Mouse (Mus musculus) heart, adult 8-10 months (tissue): ENCODE measurements at regions not wholly inside any gene's neighbourhood (a gene's known extent, or its start where the extent isn't known, plus 50 kb on each side); places are given as distances from the start of the nearest gene placed in this dataset.
"Not testable (repeated sequence)": the region's sequence is repeated elsewhere in the genome, so short reads cannot be mapped to it uniquely, and the experiment has no call there.

Experiments
- DNase-seq: peaks from one replicate; pipeline ENCODE4 v3.0.0; 2022; ENCODE audit warnings: low spot score

DNA sequence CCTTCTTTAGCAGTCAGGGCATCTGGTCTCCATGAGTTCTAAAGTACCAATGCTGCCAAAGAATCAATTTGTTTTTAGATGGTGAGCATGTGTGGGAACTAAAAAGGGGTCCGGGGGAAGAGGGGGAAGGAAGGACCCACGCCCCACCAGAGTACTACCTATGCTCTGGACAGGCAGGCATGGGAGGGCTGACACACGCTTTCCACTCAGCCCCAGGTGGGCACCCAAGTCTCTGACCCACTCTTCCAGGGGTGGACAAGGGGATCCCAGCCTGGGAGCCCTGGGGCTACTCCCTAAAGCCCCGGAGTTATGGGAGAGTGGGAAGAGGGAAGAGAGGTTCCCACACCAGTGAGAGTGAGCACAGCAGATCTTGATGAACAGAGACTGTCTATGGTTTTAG, 1446.9 kb downstream of the Zfp704 start:
- no peak for DNase-seq

DNA sequence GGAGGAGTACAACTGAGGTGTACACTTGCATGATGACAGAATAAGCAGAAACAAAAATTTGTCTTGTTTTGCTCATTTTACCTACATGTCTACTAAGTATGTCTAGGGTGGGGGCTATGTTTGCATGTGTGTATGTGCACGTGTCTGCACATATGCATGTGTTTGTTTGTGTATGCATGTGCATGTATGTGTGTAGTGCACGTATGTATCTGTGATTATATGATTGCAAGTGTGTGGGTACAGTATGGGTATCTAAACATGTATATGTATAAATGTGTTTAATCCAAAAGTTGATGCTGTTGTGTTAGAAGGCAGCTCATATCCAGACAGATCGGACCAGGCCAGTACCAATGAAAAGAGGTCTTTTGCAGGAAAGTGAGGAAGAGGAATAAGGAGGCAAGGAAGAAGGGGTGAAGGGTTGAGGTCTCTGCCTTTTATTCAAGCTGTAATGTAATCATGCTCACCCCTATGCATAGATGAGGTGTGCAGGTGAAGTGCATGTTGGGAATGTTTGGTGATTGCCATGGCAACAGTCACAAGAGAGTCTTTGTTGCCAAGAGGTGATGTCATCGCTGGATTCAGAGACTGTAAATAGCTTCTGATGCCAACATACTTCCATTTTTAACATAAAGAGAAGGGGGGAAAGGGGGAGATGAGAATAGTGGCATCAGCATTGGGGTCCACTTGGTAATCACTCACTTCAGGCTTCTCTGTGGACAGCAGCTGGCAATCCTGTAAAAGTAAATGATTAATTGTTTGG, 1447.7 kb downstream of the Zfp704 start:
- no peak for DNase-seq

DNA sequence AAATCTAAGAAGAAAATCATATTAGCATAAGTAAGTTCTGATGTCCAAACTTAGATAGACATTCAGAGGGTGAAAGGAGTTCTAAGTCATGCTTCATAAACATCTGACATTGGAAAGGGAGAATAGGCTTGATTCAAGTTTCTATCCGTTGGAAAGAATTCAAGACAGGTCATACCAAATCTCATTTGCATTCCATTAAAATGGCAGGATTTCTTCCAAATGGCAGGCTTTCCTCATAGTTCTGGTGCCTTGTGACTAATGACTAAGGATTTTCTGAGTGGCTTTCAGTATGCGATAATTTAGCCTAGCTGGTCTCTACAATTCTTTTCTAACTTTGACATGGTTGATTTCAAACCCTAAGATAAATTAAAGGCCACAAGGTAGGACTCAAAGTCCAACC, 1466.9 kb downstream of the Zfp704 start:
- no peak for DNase-seq

DNA sequence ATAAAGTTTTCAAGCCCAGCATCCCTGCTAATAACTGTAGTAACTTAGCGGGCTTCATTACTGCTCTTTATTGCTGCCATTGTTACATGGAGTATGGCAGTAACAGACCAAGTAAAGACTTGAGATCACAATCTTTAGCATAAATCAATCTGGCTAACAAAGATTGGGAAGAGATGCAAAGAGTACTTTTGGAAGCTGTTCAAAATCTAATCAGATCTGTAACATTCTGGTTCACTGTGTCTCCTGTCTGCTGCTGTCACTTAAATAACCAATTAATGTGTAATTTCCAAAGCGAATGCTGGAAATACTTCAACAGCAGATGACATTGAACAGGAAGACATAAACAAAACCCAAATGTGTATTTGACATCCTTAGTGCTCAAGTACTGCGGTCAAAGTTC, 1467.7 kb downstream of the Zfp704 start:
- DNase-seq = no peak

DNA sequence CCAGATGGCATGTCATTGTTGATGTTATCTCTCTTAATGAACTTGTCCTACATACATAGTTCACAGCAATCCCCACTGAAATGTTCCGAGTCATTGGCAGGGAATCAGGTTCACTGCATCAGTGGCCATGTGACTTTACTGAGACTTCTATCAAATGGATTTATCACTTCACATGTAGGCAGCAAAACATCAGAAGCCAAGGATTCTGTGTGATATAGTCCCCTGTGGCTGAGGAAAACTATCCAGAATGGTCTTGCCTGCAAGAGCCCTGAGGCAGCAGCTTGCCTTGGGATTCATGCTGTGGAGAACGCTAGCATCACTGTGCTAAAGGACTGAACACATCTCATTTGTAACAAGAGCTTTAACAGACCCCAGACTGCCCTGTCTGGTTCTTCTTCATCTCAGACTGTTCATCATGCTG, 1468.2 kb downstream of the Zfp704 start:
- DNase-seq = no peak

DNA sequence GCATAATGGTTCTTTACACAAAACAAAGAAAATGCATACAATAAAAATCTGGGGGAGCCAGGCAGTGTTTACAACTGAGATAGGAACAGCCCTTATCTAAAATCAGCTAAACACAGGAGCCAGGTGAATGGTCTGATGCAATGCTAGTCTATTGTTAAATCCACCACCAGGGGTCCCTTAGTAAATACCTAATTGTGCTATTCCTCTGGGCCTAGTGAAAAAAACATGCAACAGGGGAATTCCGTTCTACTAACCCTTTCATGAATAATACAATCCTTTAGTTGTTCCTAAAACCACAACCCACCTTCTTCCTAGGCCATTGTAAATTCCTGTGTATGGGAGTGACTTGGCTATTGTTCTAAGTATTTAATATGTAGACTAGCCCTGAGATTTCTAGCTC, 1486.2 kb downstream of the Zfp704 start:
- not testable (repeated sequence) for DNase-seq

DNA sequence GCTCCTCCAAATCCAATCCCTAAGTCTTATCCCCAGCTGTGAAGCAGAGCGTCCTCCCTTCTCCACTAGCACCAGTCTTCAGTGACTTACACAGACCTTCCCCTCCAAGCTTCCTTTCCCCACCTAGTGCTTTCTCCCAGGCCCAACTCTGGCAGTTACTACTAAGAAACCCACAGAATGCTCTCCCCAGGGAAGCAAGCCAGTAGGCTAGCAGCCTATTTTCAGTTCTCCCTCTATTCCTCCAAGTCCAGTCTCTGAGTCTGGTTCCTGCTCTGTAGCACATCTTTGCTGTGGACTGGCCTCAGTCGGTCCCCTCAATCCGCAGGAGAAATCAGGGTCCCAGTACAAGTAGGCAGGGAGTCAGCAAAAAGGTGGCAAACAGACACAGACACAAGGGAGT, 1486.7 kb downstream of the Zfp704 start:
- DNase-seq = no peak

DNA sequence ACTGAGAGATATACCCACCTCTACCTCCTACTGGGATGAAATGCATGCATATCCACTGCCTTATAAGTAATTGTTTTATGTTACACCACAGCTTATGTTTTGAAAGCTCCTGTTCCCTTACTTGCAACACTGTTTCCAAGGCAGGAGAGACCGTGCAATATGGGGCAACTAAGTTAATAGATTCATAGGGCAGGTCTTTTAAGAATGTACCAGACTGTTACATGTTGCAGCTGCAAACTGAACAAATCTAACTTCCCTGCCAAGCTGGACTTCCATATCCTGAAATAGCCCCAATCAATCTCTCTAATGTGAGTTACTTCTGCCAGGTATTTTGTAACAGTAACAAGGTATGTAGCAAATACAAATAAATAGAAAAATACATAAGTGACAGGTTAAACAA, 1478.0 kb upstream of the 1700008P02Rik start:
- no peak for DNase-seq

DNA sequence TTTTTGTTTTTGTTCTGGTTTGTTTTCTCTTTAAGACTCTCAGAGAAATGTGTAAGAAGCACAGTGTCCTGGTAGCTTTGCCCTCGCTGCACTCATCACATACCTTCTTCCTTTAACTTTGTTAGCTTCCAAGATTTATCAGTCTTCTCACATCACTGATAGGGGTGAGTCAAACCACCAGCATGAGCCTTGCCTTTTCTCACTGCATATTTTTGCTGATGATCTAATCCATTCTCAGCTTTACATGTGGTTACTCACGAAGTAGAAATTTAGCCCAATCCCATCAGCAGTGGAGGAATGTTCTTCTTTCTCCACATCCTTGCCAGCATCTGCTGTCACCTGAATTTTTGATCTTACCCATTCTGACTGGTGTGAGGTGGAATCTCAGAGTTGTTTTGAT, 1464.5 kb upstream of the 1700008P02Rik start:
- no peak for DNase-seq

DNA sequence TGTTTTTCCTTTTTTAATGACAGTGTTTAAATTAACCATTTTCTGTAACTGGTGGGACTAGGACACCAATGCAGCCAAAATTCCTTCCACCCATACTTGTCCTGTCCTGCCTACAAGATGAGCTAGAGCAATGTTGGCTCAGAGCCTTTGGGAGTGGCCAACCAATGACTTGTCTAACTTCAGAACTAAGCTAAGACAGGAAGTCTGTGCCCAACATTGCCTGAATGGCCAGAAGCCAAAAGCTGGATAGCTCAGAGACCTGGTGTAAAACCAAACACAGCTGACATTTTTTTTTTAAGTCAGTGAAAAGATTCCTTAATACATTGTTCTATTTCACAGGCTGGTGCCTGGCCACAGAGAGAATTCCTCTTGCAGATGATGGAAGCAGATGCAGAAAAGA, 1433.5 kb upstream of the 1700008P02Rik start:
- DNase-seq = no peak

DNA sequence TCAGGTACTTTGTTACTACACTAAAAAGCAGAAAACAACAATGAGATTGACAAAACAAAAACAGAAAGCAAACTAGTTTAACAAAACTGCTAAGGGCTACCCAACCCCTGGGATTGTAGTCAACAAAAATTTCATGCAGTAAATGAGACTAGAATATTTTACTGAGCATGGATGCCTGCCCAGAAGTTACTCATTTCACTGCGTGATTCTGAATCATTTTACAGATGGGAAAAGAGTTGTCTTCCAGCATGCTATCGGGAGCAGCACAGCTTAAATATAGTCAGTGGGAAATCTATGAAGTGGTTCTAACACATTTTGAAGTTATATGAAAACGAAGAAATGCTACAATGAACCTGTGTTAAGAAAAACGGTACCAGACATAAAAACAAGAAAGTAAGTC, 1430.9 kb upstream of the 1700008P02Rik start:
- DNase-seq = no peak

DNA sequence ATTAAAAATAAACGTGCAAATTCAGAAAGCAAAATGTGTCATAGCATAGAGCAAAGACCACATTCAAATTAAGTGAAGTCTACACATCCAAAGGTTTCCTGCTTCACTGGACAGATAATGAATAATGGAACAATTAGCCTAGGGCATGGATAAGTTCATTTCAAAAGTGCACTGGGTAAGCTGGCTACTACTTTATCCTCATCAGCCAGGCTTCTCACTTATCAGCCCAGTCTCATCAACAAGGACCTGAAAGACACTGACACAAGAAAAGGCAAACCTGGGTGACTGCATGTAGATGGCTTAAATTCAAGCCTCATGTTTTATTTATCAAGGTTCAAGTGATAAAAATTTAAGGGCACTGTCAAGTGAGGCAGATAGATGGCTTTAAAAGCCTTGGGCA, 1429.5 kb upstream of the 1700008P02Rik start:
- no peak for DNase-seq

DNA sequence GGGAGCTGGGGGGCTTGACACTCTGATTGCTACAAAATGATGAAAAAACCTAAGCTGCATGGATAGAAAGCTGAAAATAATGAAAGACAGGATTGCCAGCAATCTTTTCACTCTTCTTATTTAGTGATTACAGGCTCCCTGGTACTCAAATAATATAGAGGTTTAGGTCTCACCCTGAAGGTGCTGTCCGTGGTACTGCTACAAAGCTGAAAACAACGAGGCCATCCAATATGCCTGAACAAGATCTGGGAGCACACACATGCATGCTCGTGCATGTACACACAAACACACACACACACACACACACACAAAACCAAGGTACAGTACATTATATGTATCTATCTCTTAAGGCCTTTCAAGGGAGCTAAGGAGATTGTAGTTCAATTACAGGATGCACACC, 1426.1 kb upstream of the 1700008P02Rik start:
- no peak for DNase-seq

DNA sequence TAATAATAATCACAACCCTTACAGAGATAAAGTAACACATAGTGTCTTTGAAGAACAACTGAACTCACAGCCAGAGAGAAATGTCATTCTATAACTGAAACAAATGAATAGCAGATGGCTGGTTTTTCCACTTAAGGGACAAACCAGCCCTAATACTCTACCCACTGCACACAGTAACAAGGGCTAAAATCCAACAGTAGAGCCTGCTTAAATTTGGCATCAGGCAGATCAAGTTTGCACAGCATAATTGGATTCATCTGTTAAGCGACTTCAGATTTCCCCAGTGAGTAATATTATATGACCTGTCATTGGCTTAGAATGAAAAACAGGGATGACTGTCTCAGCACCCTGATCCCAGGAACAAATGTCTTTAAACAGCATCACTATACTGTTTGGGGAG, 1416.5 kb upstream of the 1700008P02Rik start:
- DNase-seq = no peak

DNA sequence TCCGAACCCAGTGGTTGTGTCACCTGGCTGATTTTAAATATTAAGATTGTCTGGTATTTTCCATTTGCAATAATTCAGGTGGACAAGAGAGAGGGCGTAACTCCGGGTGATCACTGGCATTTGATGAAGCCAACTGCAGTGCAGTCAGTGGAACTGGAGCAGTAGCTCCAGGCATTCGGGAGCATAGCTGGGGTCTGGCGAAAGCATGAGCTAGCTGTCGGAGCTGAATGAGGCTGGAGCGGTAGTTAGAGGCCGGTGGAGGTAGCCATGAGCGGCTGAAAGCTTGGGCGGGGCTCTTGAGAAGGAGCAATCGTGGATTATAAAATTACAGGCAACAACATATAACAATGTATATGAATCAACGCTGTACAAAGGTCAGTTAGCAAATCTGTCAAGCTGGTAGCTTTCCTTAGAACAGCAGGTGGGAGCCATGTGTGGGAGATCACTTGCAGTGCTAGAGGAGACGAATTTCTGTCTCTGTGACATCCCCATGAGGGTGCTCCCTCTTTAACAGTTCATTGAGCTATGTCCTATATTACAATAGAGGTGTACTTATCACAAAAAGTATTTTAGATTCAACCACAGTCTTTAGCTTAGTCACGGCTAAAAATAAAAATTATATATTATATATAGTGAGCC, 1415.0 kb upstream of the 1700008P02Rik start:
- DNase-seq = no peak

DNA sequence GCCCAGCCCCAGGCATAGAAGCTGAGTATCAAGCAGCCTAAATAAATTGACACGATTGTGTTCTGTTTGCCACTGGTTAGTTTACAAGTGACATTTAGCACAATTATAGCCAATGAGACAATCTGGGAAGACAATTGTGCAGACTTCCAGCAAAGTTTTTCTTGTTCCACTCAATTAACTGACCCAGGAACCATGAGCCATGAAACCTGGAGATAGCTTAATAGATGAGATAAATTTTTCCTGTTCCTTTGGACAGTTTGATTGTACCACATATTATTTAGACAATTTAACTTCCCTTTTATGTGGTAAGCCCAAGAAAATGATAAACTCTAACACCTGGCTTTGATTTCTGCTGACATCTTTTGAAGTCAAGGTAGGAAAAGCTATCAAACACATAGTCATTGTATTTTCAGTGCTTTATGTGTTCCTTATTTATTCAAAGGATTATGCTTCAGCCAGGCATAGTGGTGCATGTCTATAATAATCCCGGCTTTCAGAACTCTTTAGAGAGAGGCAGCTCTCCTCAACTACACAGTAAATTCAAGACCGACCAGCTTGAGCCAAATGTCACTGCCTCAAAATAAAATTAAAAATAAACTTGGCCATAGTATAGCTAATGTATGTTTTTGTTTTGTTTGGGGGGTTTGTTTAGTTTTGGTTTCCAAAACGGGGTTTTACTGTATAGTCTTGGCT, 1406.2 kb upstream of the 1700008P02Rik start:
- DNase-seq = no peak

DNA sequence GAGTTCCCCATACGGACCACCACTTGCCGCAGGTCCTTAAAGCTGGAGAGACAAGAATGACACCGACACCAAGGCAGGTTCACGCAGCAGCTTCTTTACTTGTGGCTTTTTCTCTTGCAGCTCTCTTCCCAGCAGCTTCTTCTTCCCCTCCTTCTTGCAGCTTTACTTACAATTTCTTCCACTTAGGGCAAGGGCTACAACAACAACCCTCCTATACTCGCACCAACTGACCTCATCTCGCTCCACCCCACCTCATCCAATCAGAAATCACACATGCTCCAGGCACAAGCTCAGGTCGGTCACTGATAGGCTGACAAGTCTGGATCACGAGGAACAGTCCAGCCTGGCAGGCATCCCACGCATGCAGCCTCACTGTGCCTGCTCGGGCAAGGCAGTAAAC, 1402.4 kb upstream of the 1700008P02Rik start:
- DNase-seq = no peak

DNA sequence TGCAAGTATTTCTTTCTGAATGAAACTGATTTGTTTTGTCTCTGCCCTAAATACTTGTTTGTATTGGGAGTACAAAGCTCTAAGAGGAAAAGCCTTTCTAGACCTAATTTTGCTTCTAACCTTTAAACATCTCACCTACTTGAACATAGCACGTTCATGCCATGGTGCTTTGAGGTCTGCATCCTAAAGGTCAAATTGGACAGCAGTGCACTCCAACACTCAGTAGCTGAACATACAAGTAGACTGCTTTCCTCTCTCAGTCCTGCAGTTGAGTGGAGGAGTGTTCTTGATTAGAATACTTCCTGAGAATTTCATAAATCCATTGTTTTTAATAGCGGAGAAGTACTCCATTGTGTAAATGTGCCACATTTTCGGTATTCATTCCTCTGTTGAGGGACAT, 1397.2 kb upstream of the 1700008P02Rik start:
- no peak for DNase-seq

DNA sequence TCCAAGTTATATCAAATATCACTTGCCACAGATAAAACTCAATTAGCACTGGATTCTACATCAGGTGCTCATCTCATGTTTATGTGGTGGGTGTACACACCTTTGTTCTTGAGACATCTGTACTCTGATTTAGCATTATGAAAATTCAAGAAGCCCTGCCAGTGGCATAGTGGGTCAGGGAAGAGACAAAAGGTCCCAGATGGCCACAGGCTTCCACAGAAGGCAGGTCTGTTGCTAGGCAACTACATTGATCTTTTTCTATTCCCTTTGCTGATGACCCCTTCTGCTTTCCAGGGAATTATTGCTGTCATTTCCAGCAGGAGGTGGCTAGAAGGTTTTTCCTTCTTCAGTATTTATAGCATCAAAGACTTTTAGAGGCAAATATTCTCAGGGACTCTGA, 1396.7 kb upstream of the 1700008P02Rik start:
- DNase-seq = no peak

DNA sequence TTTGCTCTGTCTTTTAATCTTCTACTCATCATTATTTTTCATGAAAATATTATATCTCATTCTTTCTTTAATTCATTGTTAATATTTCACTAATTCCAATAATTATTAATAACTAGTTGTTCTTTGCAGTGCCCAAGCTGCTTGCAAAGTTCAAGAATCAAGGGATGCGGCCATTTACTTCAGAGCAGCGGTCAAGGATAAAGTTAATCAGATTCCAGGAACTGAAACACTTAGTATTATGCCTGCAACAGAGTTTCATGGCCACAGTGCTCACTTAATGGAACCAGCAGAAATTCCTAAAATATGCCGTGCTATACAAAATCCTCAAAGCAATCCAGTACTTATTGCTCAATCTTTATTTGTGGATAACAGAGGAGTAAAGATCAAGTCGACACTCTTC, 1389.7 kb upstream of the 1700008P02Rik start:
- no peak for DNase-seq

DNA sequence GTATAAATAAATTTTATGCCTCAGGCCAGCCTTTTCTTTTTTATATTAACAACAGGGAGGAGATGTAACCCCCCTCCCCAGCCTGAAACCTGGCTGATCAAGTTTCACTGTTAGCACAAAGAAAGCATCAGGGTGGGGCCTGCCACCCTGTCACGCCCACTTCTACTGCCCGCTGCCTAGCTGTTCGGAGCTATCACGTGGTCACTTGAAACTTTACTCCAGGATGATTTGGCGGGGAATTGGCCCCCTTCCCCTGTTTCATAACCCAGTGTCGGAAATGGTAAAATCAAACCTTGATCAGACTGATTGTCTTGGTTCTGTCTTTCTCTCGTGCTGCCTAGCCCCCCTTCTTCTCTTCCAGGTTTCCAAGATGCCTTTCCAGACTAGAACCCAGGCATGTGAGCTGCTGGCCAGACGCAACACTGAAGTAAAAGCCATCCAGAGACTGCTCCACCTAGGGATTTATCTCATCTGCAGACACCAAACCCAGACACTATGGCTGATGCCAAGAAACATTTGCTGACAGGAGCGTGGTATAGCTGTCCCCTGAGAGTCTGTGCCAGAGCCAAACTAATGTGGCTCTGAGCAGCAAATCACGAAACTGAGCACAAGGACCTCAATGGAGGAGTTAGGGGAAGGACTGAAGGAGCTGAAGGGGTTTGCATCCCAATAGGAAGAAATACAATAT, 1386.6 kb upstream of the 1700008P02Rik start:
- no peak for DNase-seq

DNA sequence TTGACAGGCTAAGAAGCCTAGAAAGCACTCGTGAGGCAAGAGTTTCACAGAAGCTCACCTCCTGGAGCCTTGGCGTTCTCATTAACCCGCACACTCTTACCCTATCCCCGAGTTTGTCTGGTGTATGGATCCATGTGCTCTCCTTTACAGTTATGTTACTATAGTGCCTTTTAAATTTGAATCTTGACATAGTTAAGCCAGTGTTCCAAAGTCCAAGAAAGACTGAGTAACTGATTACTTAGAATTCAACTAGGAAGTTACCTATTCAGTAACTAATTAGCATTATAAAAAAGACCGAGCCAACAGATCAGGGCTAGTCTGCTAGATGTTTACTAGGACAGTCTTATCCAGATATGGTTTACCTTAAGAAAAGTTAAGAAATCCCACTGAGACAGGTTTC, 1386.0 kb upstream of the 1700008P02Rik start:
- DNase-seq = no peak
